Mouse (Mus musculus): ENCODE results near the gene Mrpl49. TPM values are rescaled to one million over a fixed set of nuclear protein-coding genes. Genes with fewer than 3 reads are reported as not detected.
"Not testable (repeated sequence)": the region's sequence is repeated elsewhere in the genome, so short reads cannot be mapped to it uniquely, and the experiment has no call there.

Gene Mrpl49
- total RNA-seq, 2 experiments from 2014 or later, result 53.3 to 59.7 TPM

GRCm38 (mm10) chr19:6067724-6068415 lies 10.3 kb upstream of the Mrpl49 start, which contains the start of gene Tm7sf2:
TSS of gene Tm7sf2 (minus strand) at chr19:6068373.
- DNase-seq (ENCODE audit: low spot score in 2 of 2), result peak; percentile 84 to 85

GRCm38 (mm10) chr19:6067011-6067723 lies 9.6 kb upstream of the Mrpl49 start:
- DNase-seq (ENCODE audit: low spot score in 2 of 2), result peak; percentile 75 to 82

DNA sequence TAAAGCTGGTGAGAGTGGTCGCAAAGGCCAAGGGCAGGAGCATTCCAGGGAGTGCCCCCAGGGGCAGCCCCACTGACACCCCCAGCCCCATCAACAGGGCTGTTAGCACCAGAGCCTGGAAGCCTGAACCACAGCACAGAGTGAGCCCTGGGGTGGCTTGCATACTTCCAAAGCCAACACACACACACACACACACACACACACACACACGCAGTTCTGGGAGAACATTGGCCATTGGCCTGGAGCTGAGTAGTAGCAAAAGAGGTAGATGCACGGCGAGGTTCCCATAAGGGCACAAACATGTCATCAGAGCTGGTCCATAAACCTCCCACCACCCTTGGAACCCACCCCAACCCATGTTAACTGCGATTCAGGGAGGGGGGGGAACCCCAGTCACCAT lies 9.0 kb upstream of the Mrpl49 start:
- no peak for DNase-seq (ENCODE audit: low spot score in 2 of 2)

DNA sequence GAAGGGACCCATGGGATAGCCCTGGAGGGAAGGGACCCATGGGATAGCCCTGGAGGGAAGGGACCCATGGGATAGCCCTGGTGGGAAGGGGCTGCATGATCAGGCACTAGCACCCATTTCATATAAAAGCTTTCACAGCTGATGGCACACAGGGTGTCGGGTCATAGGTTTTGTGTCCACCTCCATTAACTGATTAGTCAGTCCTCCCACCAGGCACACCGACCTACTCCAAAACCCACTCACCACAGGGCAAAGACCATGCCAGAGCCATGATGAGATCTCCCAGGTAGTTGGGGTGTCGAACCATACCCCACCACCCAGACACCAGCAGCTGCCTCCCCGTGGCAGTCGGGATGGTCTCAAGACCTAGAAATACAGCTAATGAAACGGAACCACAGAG lies 5.5 kb upstream of the Mrpl49 start:
- no peak for DNase-seq (ENCODE audit: low spot score in 2 of 2)

DNA sequence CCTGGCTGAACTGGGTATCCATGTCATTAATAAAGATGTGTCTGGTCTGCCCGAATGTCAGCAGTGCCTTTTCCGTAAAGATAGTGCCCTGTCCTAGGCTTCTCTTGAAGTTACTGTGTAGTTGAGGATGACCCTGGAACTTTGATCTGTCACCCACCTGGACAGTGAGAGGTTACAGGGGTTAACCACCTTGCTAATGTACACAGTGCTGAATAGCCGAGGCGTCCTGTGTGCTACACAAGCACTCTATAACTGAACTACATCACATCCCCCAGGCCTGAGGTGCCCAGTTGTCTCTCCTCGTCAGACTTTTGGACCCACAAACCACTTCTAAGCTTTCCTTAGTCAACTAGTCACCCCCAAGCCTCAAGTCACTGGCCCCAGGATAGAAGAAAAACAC lies 4.8 kb upstream of the Mrpl49 start:
- no peak for DNase-seq (ENCODE audit: low spot score in 2 of 2)

DNA sequence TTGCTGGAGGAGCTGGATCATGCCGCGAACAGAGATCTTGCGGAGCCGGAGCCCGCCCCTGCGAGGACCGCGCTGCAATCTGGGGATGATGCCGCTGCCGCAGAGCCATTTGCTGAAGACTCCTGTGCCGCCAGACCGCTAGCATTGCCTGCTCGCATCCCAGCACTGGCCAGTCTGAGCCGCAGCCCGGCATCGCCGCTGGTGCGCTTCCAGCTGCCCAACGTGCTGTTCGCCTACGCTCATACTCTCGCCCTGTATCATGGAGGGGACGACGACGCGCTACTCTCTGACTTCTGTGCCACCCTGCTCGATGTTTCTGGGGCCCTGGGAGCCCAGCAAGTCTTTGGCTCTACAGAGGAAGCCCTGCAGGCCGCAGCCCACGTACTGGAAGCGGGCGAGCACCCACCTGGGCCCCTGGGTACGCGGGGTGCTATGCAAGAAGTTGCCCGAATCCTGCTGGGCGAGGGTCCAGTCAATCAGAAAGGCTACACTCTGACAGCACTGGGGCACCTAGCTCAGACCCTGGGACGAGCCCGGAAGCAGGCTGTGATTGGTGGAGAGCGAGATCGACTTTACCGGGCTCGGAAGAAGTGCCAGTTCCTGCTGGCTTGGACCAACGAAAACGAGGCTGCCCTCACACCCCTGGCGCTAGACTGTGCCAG lies 4.2 kb upstream of the Mrpl49 start:
- DNase-seq (ENCODE audit: low spot score in 2 of 2), result no peak

GRCm38 (mm10) chr19:6061021-6061533 lies 3.5 kb upstream of the Mrpl49 start, which contains the start of gene Znhit2:
TSS of gene Znhit2 (plus strand) at chr19:6061192.
- DNase-seq (ENCODE audit: low spot score in 2 of 2), result peak; percentile 86 to 87

DNA sequence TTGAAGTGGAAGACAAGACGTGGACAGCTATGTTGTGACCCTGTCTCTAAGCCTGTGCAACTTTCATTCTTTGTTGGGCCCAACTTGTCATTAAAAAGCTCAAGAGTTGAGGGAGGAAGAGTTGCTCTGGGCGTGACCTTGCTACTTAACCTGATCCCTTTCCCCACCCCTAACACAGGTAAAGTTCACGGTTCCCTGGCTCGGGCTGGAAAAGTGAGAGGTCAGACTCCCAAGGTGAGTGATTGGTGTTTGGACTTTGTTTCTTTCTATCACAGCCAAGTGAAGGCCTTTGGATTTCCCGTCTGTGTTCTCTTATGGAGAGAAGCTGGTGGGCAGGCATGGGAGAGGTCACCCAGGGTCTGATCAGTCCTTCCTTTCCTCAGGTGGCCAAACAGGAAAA lies 1.4 kb upstream of the Mrpl49 start:
- DNase-seq (ENCODE audit: low spot score in 2 of 2), result peak in 1 of 2 experiments; percentile 18

DNA sequence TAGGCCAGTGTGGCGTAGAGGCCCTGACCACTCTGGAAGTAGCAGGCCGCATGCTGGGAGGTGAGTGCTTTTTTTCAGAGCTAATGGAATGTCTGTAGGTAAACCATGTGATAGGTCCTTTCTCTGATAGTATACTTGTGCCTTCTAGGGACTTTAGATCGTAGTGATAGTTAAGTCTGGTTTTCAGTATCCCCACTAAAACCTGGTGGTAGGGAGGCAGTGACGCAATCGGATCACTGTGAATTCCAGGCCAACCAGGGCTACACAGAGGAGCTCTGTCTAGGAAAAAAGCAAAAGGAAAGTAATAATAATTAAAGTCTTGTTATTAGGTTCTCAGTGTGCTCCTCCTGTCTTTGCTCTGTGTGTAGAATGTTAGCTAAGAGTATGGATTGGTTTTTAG lies 928 bp upstream of the Mrpl49 start:
- DNase-seq (ENCODE audit: low spot score in 2 of 2), result peak in 1 of 2 experiments; percentile 15

GRCm38 (mm10) chr19:6056696-6057095 lies 889 bp downstream of the Mrpl49 start:
- peak in 1 of 2 experiments; percentile 17 for DNase-seq (ENCODE audit: low spot score in 2 of 2)

- DNase-seq (ENCODE audit: low spot score in 2 of 2), result no peak
Observed at GRCm38 (mm10) chr19:6054296-6054695, 3.3 kb downstream of the Mrpl49 start.

- DNase-seq (ENCODE audit: low spot score in 2 of 2), result no peak
Observed at GRCm38 (mm10) chr19:6052516-6052915, 5.1 kb downstream of the Mrpl49 start.

- no peak for DNase-seq (ENCODE audit: low spot score in 2 of 2)
Observed at GRCm38 (mm10) chr19:6048681-6049410, 8.7 kb downstream of the Mrpl49 start.

GRCm38 (mm10) chr19:6047899-6048166 lies 9.8 kb downstream of the Mrpl49 start:
- no peak for DNase-seq (ENCODE audit: low spot score in 2 of 2)

- no peak for DNase-seq (ENCODE audit: low spot score in 2 of 2)
Observed at GRCm38 (mm10) chr19:6047154-6047898, 10.3 kb downstream of the Mrpl49 start.

- peak; percentile 87 to 92 for DNase-seq (ENCODE audit: low spot score in 2 of 2)
Observed at GRCm38 (mm10) chr19:6046294-6047153, 11.1 kb downstream of the Mrpl49 start, which contains the start of gene Syvn1. TSS of gene Syvn1 (plus strand) at chr19:6046576.

- no peak for DNase-seq (ENCODE audit: low spot score in 2 of 2)
Observed at GRCm38 (mm10) chr19:6045366-6046293, 12.0 kb downstream of the Mrpl49 start.

DNA sequence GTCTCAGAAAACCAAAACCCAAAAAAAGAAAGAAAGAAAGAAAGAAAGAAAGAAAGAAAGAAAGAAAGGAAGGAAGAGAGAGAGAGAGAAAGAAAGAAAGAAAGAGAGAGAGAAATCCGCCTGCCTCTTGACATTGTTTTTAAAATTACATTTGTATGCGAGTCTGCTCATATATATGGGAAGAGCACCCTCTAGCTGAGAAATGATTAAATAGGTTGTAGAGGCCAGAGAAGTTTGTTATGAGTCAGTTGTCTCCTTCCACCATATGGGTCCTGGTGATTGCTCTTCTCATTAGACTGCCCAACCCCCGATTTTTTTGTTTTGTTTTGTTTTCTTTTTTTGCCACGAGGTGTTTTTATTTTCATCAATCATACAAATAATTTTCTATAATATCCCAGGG lies 13.5 kb downstream of the Mrpl49 start:
- DNase-seq (ENCODE audit: low spot score in 2 of 2), result not testable (repeated sequence)

Measured in adrenal gland, adult 18-20 months (tissue).